ENCODE assay signal across 10 mouse cellular contexts in genomic region chr1:132385266-132385665, GRCm38 (mm10). TPM values are rescaled to one million over a fixed set of nuclear protein-coding genes. Genes with fewer than 3 reads are reported as not detected.
DNase-seq lines count a peak whose midpoint lies in the region; ATAC-seq and TF ChIP-seq lines count a peak whose summit lies in the region.
"Had no signal": no experiment of that assay in that cellular context is flagged by ENCODE, and none has a peak within 500 bp of the region (broad histone marks: within the 10 kb centered on the region; RNA-seq: fewer than 3 reads in every experiment).

No protein-coding gene starts in this region.

- no peak for TF ChIP-seq POLR2A in myocyte (IDR thresholded peaks at IDR 0.05; ENCODE audit: insufficient read length, low read depth)

- no peak overlapping the region for H3K27ac ChIP-seq in heart, embryonic 11.5 days (ENCODE audit: low read depth, low read length)
- H3K27ac ChIP-seq in forebrain, embryonic 15.5 days (replicated peaks): peak overlapping the region; percentile 6; the same call in 1 of the 2 replicates
- H3K27ac ChIP-seq in liver, embryonic 11.5 days (ENCODE audit: low read depth, low read length): no peak overlapping the region

- peaks cover 43% of the 10 kb centered on the region for H3K4me1 ChIP-seq in heart, embryonic 11.5 days (ENCODE audit: control insufficient read depth, insufficient read depth, low read length)
- H3K4me1 ChIP-seq in forebrain, embryonic 15.5 days: peaks cover 64% of the 10 kb centered on the region
- peaks cover 73% of the 10 kb centered on the region for H3K4me1 ChIP-seq in liver, embryonic 11.5 days (replicated peaks; ENCODE audit: control insufficient read depth, insufficient read depth, low read length)

- no peak overlapping the region; the same call in 1 of the 2 replicates for H3K4me2 ChIP-seq in heart, embryonic 11.5 days
- no peak overlapping the region for H3K4me2 ChIP-seq in forebrain, embryonic 15.5 days (replicated peaks)
- H3K4me2 ChIP-seq in liver, embryonic 11.5 days: peak overlapping the region; percentile 28
- H3K4me2 ChIP-seq in myocyte (ENCODE audit: low read depth): peak overlapping the region; percentile 50

- no peaks in the 10 kb centered on the region for H3K9me3 ChIP-seq in heart, embryonic 11.5 days (replicated peaks; ENCODE audit: control insufficient read depth, low read length)
- H3K9me3 ChIP-seq in forebrain, embryonic 15.5 days: no peaks in the 10 kb centered on the region
- no peaks in the 10 kb centered on the region for H3K9me3 ChIP-seq in liver, embryonic 11.5 days (ENCODE audit: control insufficient read depth, low read length)

- WGBS in heart, embryonic 11.5 days (ENCODE audit: insufficient replicate concordance): 44% methylated on average over 14 of the region's 14 CpGs
- WGBS in forebrain, embryonic 15.5 days: 74% methylated on average over 14 of the region's 14 CpGs
- WGBS in liver, embryonic 11.5 days: 60% methylated on average over 14 of the region's 14 CpGs

- H3K4me3 ChIP-seq in heart, embryonic 11.5 days (ENCODE audit: low read depth, low read length): no peak overlapping the region
- no peak overlapping the region for H3K4me3 ChIP-seq in forebrain, embryonic 15.5 days
- H3K4me3 ChIP-seq in liver, embryonic 11.5 days (ENCODE audit: low read depth, low read length): no peak overlapping the region
- H3K4me3 ChIP-seq in myocyte: no peak overlapping the region

- no peak for DNase-seq in heart, postnatal 25 days (ENCODE audit: low spot score)
- DNase-seq in liver, embryonic 11.5 days (ENCODE audit: low spot score): peak; percentile 31
- DNase-seq in adipocyte (ENCODE audit: low spot score): no peak
- DNase-seq in lung, postnatal 4 days: no peak
- DNase-seq: adrenal gland, adult 8-10 months; kidney, adult 8-10 months; thymus, adult 2 months had no signal

- H3K79me2 ChIP-seq in myocyte (ENCODE audit: control insufficient read depth, insufficient read depth): peaks cover 34% of the 10 kb centered on the region

- no peaks in the 10 kb centered on the region; the same call in 1 of the 2 replicates for H3K36me3 ChIP-seq in heart, embryonic 11.5 days (ENCODE audit: control insufficient read depth, insufficient read depth, low read length)
- H3K36me3 ChIP-seq in forebrain, embryonic 15.5 days: peaks cover 4% of the 10 kb centered on the region; the same call in 1 of the 2 replicates
- peaks cover 2% of the 10 kb centered on the region; the same call in 1 of the 2 replicates for H3K36me3 ChIP-seq in liver, embryonic 11.5 days (ENCODE audit: control insufficient read depth, insufficient read depth, low read length)
- H3K36me3 ChIP-seq in myocyte (ENCODE audit: control insufficient read depth, insufficient read depth): no peaks in the 10 kb centered on the region

- no peaks in the 10 kb centered on the region for H3K27me3 ChIP-seq in heart, embryonic 11.5 days (ENCODE audit: control insufficient read depth, insufficient read depth, low read length)
- no peaks in the 10 kb centered on the region for H3K27me3 ChIP-seq in forebrain, embryonic 15.5 days
- H3K27me3 ChIP-seq in liver, embryonic 11.5 days (replicated peaks; ENCODE audit: control insufficient read depth, insufficient read depth, low read length): no peaks in the 10 kb centered on the region
- no peaks in the 10 kb centered on the region for H3K27me3 ChIP-seq in myocyte (ENCODE audit: control insufficient read depth, insufficient read depth, insufficient read length)

- intact Hi-C loops in heart, postnatal 25 days (cut with DNase I): no loop called here

- H3K9ac ChIP-seq in heart, embryonic 11.5 days (ENCODE audit: low read depth, low read length): peak overlapping the region; percentile 3; the same call in 1 of the 2 replicates
- no peak overlapping the region for H3K9ac ChIP-seq in forebrain, embryonic 15.5 days (replicated peaks)
- no peak overlapping the region for H3K9ac ChIP-seq in liver, embryonic 11.5 days (ENCODE audit: low read depth, low read length)

- no peak overlapping the region for H3ac ChIP-seq in myocyte (ENCODE audit: control insufficient read depth, insufficient read length)

- ATAC-seq in heart, embryonic 11.5 days (replicated peaks; ENCODE audit: insufficient number of reproducible peaks, low FRiP score, low TSS enrichment): no peak
- no peak for ATAC-seq in forebrain, embryonic 15.5 days (replicated peaks)
- ATAC-seq in liver, embryonic 11.5 days (replicated peaks; ENCODE audit: low FRiP score): no peak

TF ChIP-seq in myocyte, 11 proteins besides CTCF, POLR2A, EP300 and RAD21:
- TF ChIP-seq SRF (IDR thresholded peaks at IDR 0.05; ENCODE audit: control insufficient read depth, insufficient read length, low read depth) (no peak), TCF3 (IDR thresholded peaks at IDR 0.05; ENCODE audit: insufficient read length, low read depth) (no peak), MYOG (IDR thresholded peaks at IDR 0.05; ENCODE audit: control insufficient read depth in 1 of 3, insufficient read depth in 1 of 3, insufficient read length in 2 of 3, low read depth in 2 of 3) (no peak), POLR2AphosphoS2 (IDR thresholded peaks at IDR 0.05; ENCODE audit: insufficient read length, low read depth) (no peak), REST (IDR thresholded peaks at IDR 0.05; ENCODE audit: insufficient read depth, insufficient read length) (no peak), USF1 (IDR thresholded peaks at IDR 0.05; ENCODE audit: low read depth) (no peak), MAX (IDR thresholded peaks at IDR 0.05; ENCODE audit: low read depth) (no peak), E2F4 (IDR thresholded peaks at IDR 0.05; ENCODE audit: insufficient read depth) (no peak), CEBPB (IDR thresholded peaks at IDR 0.05; ENCODE audit: insufficient read depth, poor library complexity, severe bottlenecking) (no peak), TCF12 (IDR thresholded peaks at IDR 0.05; ENCODE audit: insufficient read depth, poor library complexity, severe bottlenecking) (no peak), MYOD1 (IDR thresholded peaks at IDR 0.05; ENCODE audit: control insufficient read depth in 1 of 3, insufficient read length in 2 of 3, low read depth in 2 of 3) (no peak)

RNA-seq across cellular contexts. Expression of gene Tmcc2, which starts 5.8 kb away (rescaled TPM):
- polyA plus RNA-seq in heart, embryonic 11.5 days (2014; fragmentation: Nextera tagmentation; extraction: Ambion mirVana): 10.4 and 14.6 TPM in 2 replicates
- 10 to 100 TPM; 17.0 to 18.5 TPM for total RNA-seq in heart, postnatal 25 days (2021)
- polyA plus RNA-seq in forebrain, embryonic 15.5 days (2015; fragmentation: Nextera tagmentation; extraction: Ambion mirVana): 33.1 and 33.3 TPM in 2 replicates
- polyA plus RNA-seq in liver, embryonic 11.5 days (2014; fragmentation: Nextera tagmentation; extraction: Ambion mirVana): 24.6 and 28.1 TPM in 2 replicates
- polyA plus RNA-seq in myocyte (2012; fragmentation: generic; extraction: Trizol): 35.2 TPM

RNA-seq across cellular contexts. Expression of gene Dstyk, which starts 32.1 kb away (rescaled TPM):
- 11.6 and 11.9 TPM in 2 replicates for polyA plus RNA-seq in heart, embryonic 11.5 days (2014; fragmentation: Nextera tagmentation; extraction: Ambion mirVana)
- total RNA-seq in heart, postnatal 25 days (2021): 10 to 100 TPM; 17.4 TPM
- polyA plus RNA-seq in forebrain, embryonic 15.5 days (2015; fragmentation: Nextera tagmentation; extraction: Ambion mirVana): 11.3 and 13.2 TPM in 2 replicates
- 7.2 TPM in 2 replicates for polyA plus RNA-seq in liver, embryonic 11.5 days (2014; fragmentation: Nextera tagmentation; extraction: Ambion mirVana)
- 6.9 TPM for polyA plus RNA-seq in myocyte (2012; fragmentation: generic; extraction: Trizol)

Comparison
In these comparisons a context has a peak if more than half of its experiments do, and no peak if none do; other contexts are left out.
1. H3K4me2 ChIP-seq: peak in liver, embryonic 11.5 days (single experiment) and myocyte (single experiment); none in heart, embryonic 11.5 days (single experiment) and forebrain, embryonic 15.5 days (single experiment).